In the genomic region with DNA sequence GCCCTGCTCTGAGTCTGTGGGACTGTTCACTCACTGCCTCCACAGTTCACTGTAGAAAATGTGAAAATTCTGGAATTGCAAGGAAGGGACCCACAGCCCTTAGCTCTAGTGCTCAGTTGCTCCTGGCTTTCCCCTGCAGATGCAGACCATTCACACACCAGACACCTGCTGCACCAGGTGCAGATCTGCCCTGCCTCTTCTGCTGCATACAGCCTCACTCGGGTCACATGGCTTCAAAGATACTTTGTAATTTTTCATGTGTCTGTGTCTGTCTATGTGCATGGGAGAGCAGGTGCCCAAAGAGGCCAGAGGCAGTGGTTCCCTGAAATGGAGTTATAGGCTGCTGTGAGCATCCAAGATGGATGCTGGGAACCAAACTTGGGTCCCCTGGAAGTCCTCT, we compare ENCODE assay signal across 24 mouse cellular contexts.
DNase-seq lines count a peak whose midpoint lies in the region; ATAC-seq and TF ChIP-seq lines count a peak whose summit lies in the region.
"Had no signal": no experiment of that assay in that cellular context is flagged by ENCODE, and none has a peak within 500 bp of the region (broad histone marks: within the 10 kb centered on the region; RNA-seq: fewer than 3 reads in every experiment).

No protein-coding gene starts in this region.

- no peaks in the 10 kb centered on the region for H3K27me3 ChIP-seq in thymus, adult 2 months (ENCODE audit: control insufficient read depth, insufficient read depth, low read length)
- H3K27me3 ChIP-seq in forebrain, embryonic 13.5 days = peaks cover 4% of the 10 kb centered on the region; the same call in 1 of the 2 replicates
- H3K27me3 ChIP-seq: embryonic facial prominence, embryonic 13.5 days; forebrain, embryonic 15.5 days had no signal

- DNase-seq in thymus, adult 2 months = peak; percentile 33
- peak; percentile 62 for DNase-seq in thymus, postnatal 0 days (ENCODE audit: low spot score)
- DNase-seq in thymus, postnatal 14 days = peak; percentile 60
- peak; percentile 19 to 56 for DNase-seq in thymus, postnatal 36 days
- DNase-seq in lung, postnatal 36 days = no peak
- no peak for DNase-seq in layer of hippocampus, postnatal 25 days (ENCODE audit: extremely low spot score in 1 of 2, low spot score in 1 of 2)
- DNase-seq in lung, adult 18-20 months = no peak
- DNase-seq: adrenal gland, adult 2 months; adrenal gland, postnatal 10 days; adrenal gland, postnatal 25 days; cerebellum, adult 11-12 months; cerebellum, adult 8-10 months; cerebellum, adult 9-11 months; cerebellum, postnatal 14 days; cerebellum, postnatal 36 days; embryo, embryonic 11 days; forebrain, postnatal 0 days had no signal

- TF ChIP-seq CTCF in thymus, adult 2 months (IDR thresholded peaks at IDR 0.05; ENCODE audit: borderline replicate concordance, control insufficient read depth, extremely low read depth, insufficient read depth, low read length, poor library complexity) = no peak

- TF ChIP-seq POLR2A in thymus, adult 2 months (IDR thresholded peaks at IDR 0.05; ENCODE audit: control insufficient read depth, extremely low read depth, insufficient read depth, low read length, poor library complexity) = no peak

- H3K4me1 ChIP-seq in thymus, adult 2 months (replicated peaks; ENCODE audit: control insufficient read depth, insufficient read depth, low read length) = peaks cover 14% of the 10 kb centered on the region
- peaks cover 36% of the 10 kb centered on the region for H3K4me1 ChIP-seq in forebrain, embryonic 13.5 days

- H3K9ac ChIP-seq in forebrain, embryonic 13.5 days = no peak overlapping the region
- H3K9ac ChIP-seq: embryonic facial prominence, embryonic 13.5 days; embryonic facial prominence, embryonic 15.5 days; forebrain, embryonic 12.5 days; forebrain, embryonic 15.5 days; forebrain, postnatal 0 days had no signal

- no peak overlapping the region for H3K4me2 ChIP-seq in forebrain, embryonic 13.5 days
- H3K4me2 ChIP-seq: embryonic facial prominence, embryonic 13.5 days; embryonic facial prominence, embryonic 15.5 days; forebrain, embryonic 12.5 days; forebrain, embryonic 15.5 days had no signal

- WGBS in thymus, adult 2 months = 5% methylated on average over 1 of the region's 1 CpGs
- 78% methylated on average over 1 of the region's 1 CpGs for WGBS in forebrain, embryonic 13.5 days

- no peak for ATAC-seq in forebrain, embryonic 13.5 days
- ATAC-seq: forebrain, embryonic 15.5 days; forebrain, postnatal 0 days had no signal

- no peak overlapping the region for H3K4me3 ChIP-seq in thymus, adult 2 months (ENCODE audit: control insufficient read depth, insufficient read depth, low read length)
- H3K4me3 ChIP-seq in forebrain, embryonic 13.5 days = no peak overlapping the region
- H3K4me3 ChIP-seq: embryonic facial prominence, embryonic 13.5 days; embryonic facial prominence, embryonic 15.5 days; erythroblast, embryonic 14.5 days; forebrain, embryonic 10.5 days; forebrain, embryonic 12.5 days; forebrain, embryonic 15.5 days had no signal

- H3K36me3 ChIP-seq in thymus, adult 2 months (ENCODE audit: control insufficient read depth, insufficient read depth, low read length) = no peaks in the 10 kb centered on the region
- no peaks in the 10 kb centered on the region for H3K36me3 ChIP-seq in forebrain, embryonic 13.5 days (ENCODE audit: poor library complexity, severe bottlenecking)
- H3K36me3 ChIP-seq: embryonic facial prominence, embryonic 13.5 days; embryonic facial prominence, embryonic 15.5 days; forebrain, embryonic 10.5 days; forebrain, embryonic 12.5 days; forebrain, embryonic 15.5 days had no signal

- H3K27ac ChIP-seq in thymus, adult 2 months (ENCODE audit: control insufficient read depth, insufficient read depth, low read length) = no peak overlapping the region
- no peak overlapping the region for H3K27ac ChIP-seq in forebrain, embryonic 13.5 days
- H3K27ac ChIP-seq: embryonic facial prominence, embryonic 13.5 days; embryonic facial prominence, embryonic 15.5 days; forebrain, embryonic 10.5 days; forebrain, embryonic 12.5 days; forebrain, embryonic 15.5 days had no signal

- H3K9me3 ChIP-seq in forebrain, embryonic 13.5 days (replicated peaks) = no peaks in the 10 kb centered on the region
- H3K9me3 ChIP-seq: embryonic facial prominence, embryonic 13.5 days; embryonic facial prominence, embryonic 15.5 days; forebrain, embryonic 10.5 days; forebrain, embryonic 12.5 days; forebrain, embryonic 15.5 days had no signal

Comparison
In these comparisons a context has a peak if more than half of its experiments do, and no peak if none do; other contexts are left out.
1. DNase-seq: peak in thymus, adult 2 months (single experiment), thymus, postnatal 0 days (single experiment), thymus, postnatal 14 days (single experiment) and thymus, postnatal 36 days (2 of 2); none in lung, postnatal 36 days (single experiment), layer of hippocampus, postnatal 25 days (0 of 2) and lung, adult 18-20 months (0 of 2).